Mouse (Mus musculus): ENCODE measurements at regions not wholly inside any gene's neighbourhood (a gene's known extent, or its start where the extent isn't known, plus 50 kb on each side); places are given as distances from the start of the nearest gene placed in this dataset.
"Not testable (repeated sequence)": the region's sequence is repeated elsewhere in the genome, so short reads cannot be mapped to it uniquely, and the experiment has no call there.

DNA sequence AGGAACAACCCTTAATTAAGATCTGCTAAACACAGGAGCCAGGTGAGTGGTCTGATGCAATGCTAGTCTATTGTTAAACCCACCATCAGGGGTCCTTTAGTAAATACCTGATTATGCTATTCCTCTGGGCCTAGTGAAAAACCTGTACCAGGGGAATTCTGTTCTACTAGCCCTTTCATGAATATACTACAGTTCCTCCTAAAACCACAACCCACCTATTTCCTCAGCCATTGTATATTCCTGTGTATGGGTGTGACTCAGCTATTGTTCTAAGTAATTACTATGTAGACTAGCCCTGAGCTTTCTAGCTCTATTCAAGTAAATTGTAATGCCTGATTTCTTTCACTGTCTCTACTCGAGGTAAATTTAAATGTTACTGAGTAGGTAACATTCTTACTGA is 57.0 kb upstream of the Egfem1 start:
- DNase-seq (ENCODE audit: low spot score in 2 of 2), result not testable (repeated sequence)

DNA sequence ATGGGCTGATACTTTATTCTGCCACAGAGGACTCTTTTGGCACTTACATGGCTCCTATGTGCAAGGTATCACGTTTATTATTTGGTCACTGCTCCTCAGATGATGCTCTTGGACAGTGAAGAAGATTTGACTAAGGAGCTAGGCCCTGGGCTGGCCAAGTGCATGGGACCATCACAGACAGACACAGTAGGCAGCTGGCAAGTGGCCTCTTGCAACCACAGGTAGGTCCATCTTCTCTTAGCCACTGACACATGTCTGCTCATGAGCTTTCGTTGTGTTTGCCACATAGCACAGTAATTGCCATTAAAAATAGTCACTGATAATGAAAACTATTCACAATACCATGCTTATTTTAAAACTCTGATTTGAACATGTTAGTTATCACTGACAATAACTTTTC is 54.1 kb upstream of the Egfem1 start:
- DNase-seq (ENCODE audit: low spot score in 2 of 2), result no peak

DNA sequence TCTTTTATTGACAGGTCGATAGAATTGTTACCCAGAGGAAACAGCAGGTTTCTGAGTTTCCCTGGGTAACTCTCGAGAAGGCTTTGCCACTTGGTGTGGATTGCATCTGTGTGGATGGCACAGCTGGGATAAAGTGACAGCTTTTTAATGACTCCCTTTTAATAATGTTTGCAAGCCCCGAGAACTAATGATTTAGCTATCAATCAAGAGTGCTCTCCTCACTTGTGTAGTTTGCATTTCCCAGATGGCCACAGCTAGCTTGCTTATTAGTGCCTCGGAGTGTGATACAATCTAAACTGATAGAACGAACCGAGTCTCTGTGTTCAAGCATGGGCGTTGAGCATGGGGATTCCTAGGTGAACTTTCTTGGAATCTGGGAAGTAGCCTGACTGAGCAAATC is 51.0 kb upstream of the Egfem1 start:
- no peak for DNase-seq (ENCODE audit: low spot score in 2 of 2)

DNA sequence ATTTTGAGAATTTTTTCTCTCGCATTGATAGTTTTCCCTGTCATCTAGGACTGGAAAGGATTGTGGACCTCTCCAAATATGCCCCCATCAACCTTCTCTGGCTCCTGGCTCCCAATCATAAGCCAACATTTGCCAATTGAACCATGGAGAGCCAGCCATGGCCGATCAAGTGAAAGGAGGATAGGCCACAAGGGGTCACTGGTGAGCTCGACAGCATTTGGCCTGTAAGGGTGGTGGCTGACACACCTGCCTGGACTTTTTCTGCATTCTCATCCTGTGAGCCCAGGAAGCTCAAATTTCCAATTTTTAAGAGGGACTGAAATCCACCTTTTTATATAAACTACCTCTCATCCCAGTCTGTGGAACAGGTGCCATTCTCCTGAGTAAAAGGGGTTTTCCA is 50.0 kb upstream of the Egfem1 start:
- peak in 1 of 2 experiments; percentile 18 for DNase-seq (ENCODE audit: low spot score in 2 of 2)
